Mouse (Mus musculus): ENCODE data around the gene Actl6b. TPM values are rescaled to one million over a fixed set of nuclear protein-coding genes. Genes with fewer than 3 reads are reported as not detected.

Actl6b gene
- polyA plus RNA-seq, 1 experiment from 2014 or later: 76.1 TPM

- H3K9me3 ChIP-seq: no peaks in the 10 kb centered on the region
- H3K36me3 ChIP-seq (replicated peaks): peaks cover 42% of the 10 kb centered on the region
- H3K27me3 ChIP-seq: no peaks in the 10 kb centered on the region
- H3K27ac ChIP-seq: peak overlapping the region; percentile 97
- under 1% methylated on average over 42 of the region's 46 CpGs for WGBS
- peaks cover 41% of the 10 kb centered on the region for H3K4me1 ChIP-seq
- peak overlapping the region; percentile 92 for H3K9ac ChIP-seq
- ATAC-seq (ENCODE audit: low FRiP score): peak; percentile 65
- H3K4me2 ChIP-seq: peak overlapping the region; percentile 96
- H3K4me3 ChIP-seq (replicated peaks): peak overlapping the region; percentile 71
Measured at GRCm38 (mm10) chr5:137530588-137531413, 22.5 kb upstream of the Actl6b start.

GRCm38 (mm10) chr5:137531414-137532130 is 21.7 kb upstream of the Actl6b start:
- H3K4me1 ChIP-seq: peaks cover 35% of the 10 kb centered on the region
- H3K4me3 ChIP-seq (replicated peaks): peak overlapping the region; percentile 71
- ATAC-seq (ENCODE audit: low FRiP score): peak; percentile 18
- H3K27me3 ChIP-seq: no peaks in the 10 kb centered on the region; the same call in 1 of the 2 replicates
- WGBS: under 1% methylated on average over 46 of the region's 51 CpGs
- H3K4me2 ChIP-seq: peak overlapping the region; percentile 96
- no peaks in the 10 kb centered on the region for H3K9me3 ChIP-seq
- H3K36me3 ChIP-seq (replicated peaks): peaks cover 35% of the 10 kb centered on the region
- H3K9ac ChIP-seq: peak overlapping the region; percentile 92
- H3K27ac ChIP-seq: peak overlapping the region; percentile 97

GRCm38 (mm10) chr5:137532131-137532807 is 21.0 kb upstream of the Actl6b start:
- H3K4me1 ChIP-seq: peaks cover 29% of the 10 kb centered on the region
- 0% methylated on average over 19 of the region's 19 CpGs for WGBS
- no peaks in the 10 kb centered on the region; the same call in 1 of the 2 replicates for H3K27me3 ChIP-seq
- peak overlapping the region; percentile 92 for H3K9ac ChIP-seq
- H3K4me3 ChIP-seq (replicated peaks): peak overlapping the region; percentile 71
- H3K27ac ChIP-seq: peak overlapping the region; percentile 97
- H3K36me3 ChIP-seq (replicated peaks): peaks cover 30% of the 10 kb centered on the region
- H3K4me2 ChIP-seq: peak overlapping the region; percentile 96
- peak; percentile 2; the same call in 1 of the 2 replicates for ATAC-seq (ENCODE audit: low FRiP score)
- no peaks in the 10 kb centered on the region for H3K9me3 ChIP-seq

- Histone ChIP-seq H3K27ac (peak overlapping the region; percentile 97), H3K27me3 (no peaks in the 10 kb centered on the region; the same call in 1 of the 2 replicates), H3K4me1 (peaks cover 24% of the 10 kb centered on the region), H3K9ac (peak overlapping the region; percentile 92), H3K9me3 (no peaks in the 10 kb centered on the region), H3K4me2 (peak overlapping the region; percentile 96), H3K36me3 (replicated peaks) (peaks cover 25% of the 10 kb centered on the region), H3K4me3 (replicated peaks) (peak overlapping the region; percentile 71)
- ATAC-seq (ENCODE audit: low FRiP score): no peak
- 0% methylated on average over 12 of the region's 12 CpGs for WGBS
Measured at GRCm38 (mm10) chr5:137532808-137533116, 20.6 kb upstream of the Actl6b start.

GRCm38 (mm10) chr5:137533117-137533827 is 20.0 kb upstream of the Actl6b start, which contains the start of the genes Epo and Gnb2:
Gene Epo, minus strand, starts transcription at chr5:137533242.
Gene Gnb2, minus strand, starts transcription at chr5:137533510.
- no peaks in the 10 kb centered on the region; the same call in 1 of the 2 replicates for H3K27me3 ChIP-seq
- H3K4me1 ChIP-seq: peaks cover 24% of the 10 kb centered on the region
- no peaks in the 10 kb centered on the region for H3K9me3 ChIP-seq
- peak within 1 kb of the TSS; percentile 92 for H3K9ac ChIP-seq
- peak within 1 kb of the TSS; percentile 97 for H3K27ac ChIP-seq
- peaks cover 20% of the 10 kb centered on the region for H3K36me3 ChIP-seq (replicated peaks)
- ATAC-seq (ENCODE audit: low FRiP score): peak; percentile 74
- peak within 1 kb of the TSS; percentile 71 for H3K4me3 ChIP-seq (replicated peaks)
- H3K4me2 ChIP-seq: peak within 1 kb of the TSS; percentile 96
- WGBS: under 1% methylated on average over 39 of the region's 40 CpGs

- Histone ChIP-seq H3K36me3 (replicated peaks) (peaks cover 5% of the 10 kb centered on the region), H3K27me3 (no peaks in the 10 kb centered on the region; the same call in 1 of the 2 replicates), H3K9ac (no peak overlapping the region), H3K4me1 (peaks cover 24% of the 10 kb centered on the region), H3K9me3 (no peaks in the 10 kb centered on the region), H3K4me3 (replicated peaks) (no peak overlapping the region), H3K27ac (no peak overlapping the region), H3K4me2 (no peak overlapping the region)
- no peak for ATAC-seq (ENCODE audit: low FRiP score)
- 93% methylated on average over 3 of the region's 3 CpGs for WGBS
Measured at GRCm38 (mm10) chr5:137534762-137535161, 18.6 kb upstream of the Actl6b start.

- H3K27me3 ChIP-seq: no peaks in the 10 kb centered on the region; the same call in 1 of the 2 replicates
- no peak overlapping the region for H3K4me3 ChIP-seq (replicated peaks)
- no peak overlapping the region for H3K9ac ChIP-seq
- peaks cover 18% of the 10 kb centered on the region for H3K4me1 ChIP-seq
- no peaks in the 10 kb centered on the region for H3K9me3 ChIP-seq
- H3K4me2 ChIP-seq: no peak overlapping the region
- no peaks in the 10 kb centered on the region for H3K36me3 ChIP-seq (replicated peaks)
- WGBS: 83% methylated on average over 9 of the region's 9 CpGs
- no peak for ATAC-seq (ENCODE audit: low FRiP score)
- H3K27ac ChIP-seq: no peak overlapping the region
Measured at GRCm38 (mm10) chr5:137535318-137535717, 18.0 kb upstream of the Actl6b start.

GRCm38 (mm10) chr5:137537461-137537860 is 15.9 kb upstream of the Actl6b start:
- peaks cover 13% of the 10 kb centered on the region for H3K4me1 ChIP-seq
- no peak overlapping the region for H3K9ac ChIP-seq
- no peaks in the 10 kb centered on the region for H3K36me3 ChIP-seq (replicated peaks)
- 57% methylated on average over 4 of the region's 4 CpGs for WGBS
- H3K4me3 ChIP-seq (replicated peaks): no peak overlapping the region
- no peak overlapping the region for H3K4me2 ChIP-seq
- H3K9me3 ChIP-seq: no peaks in the 10 kb centered on the region
- no peak overlapping the region for H3K27ac ChIP-seq
- no peak for ATAC-seq (ENCODE audit: low FRiP score)
- no peaks in the 10 kb centered on the region; the same call in 1 of the 2 replicates for H3K27me3 ChIP-seq

- Histone ChIP-seq H3K36me3 (replicated peaks) (no peaks in the 10 kb centered on the region), H3K4me3 (replicated peaks) (no peak overlapping the region), H3K9me3 (no peaks in the 10 kb centered on the region), H3K27ac (no peak overlapping the region), H3K4me2 (no peak overlapping the region), H3K4me1 (peaks cover 7% of the 10 kb centered on the region; the same call in 1 of the 2 replicates), H3K27me3 (no peaks in the 10 kb centered on the region; the same call in 1 of the 2 replicates), H3K9ac (no peak overlapping the region)
- WGBS: 60% methylated on average over 7 of the region's 7 CpGs
- ATAC-seq (ENCODE audit: low FRiP score): no peak
Measured at GRCm38 (mm10) chr5:137539291-137539801, 14.0 kb upstream of the Actl6b start.

GRCm38 (mm10) chr5:137540991-137541390 is 12.3 kb upstream of the Actl6b start:
- WGBS: 83% methylated on average over 6 of the region's 6 CpGs
- H3K4me2 ChIP-seq: no peak overlapping the region
- no peak overlapping the region for H3K27ac ChIP-seq
- no peaks in the 10 kb centered on the region for H3K36me3 ChIP-seq (replicated peaks)
- H3K9ac ChIP-seq: no peak overlapping the region
- no peak for ATAC-seq (ENCODE audit: low FRiP score)
- peaks cover 4% of the 10 kb centered on the region; the same call in 1 of the 2 replicates for H3K27me3 ChIP-seq
- H3K4me3 ChIP-seq (replicated peaks): no peak overlapping the region
- H3K9me3 ChIP-seq: no peaks in the 10 kb centered on the region
- peaks cover 7% of the 10 kb centered on the region; the same call in 1 of the 2 replicates for H3K4me1 ChIP-seq

- 78% methylated on average over 5 of the region's 5 CpGs for WGBS
- no peaks in the 10 kb centered on the region for H3K36me3 ChIP-seq (replicated peaks)
- H3K4me3 ChIP-seq (replicated peaks): no peak overlapping the region
- H3K27ac ChIP-seq: no peak overlapping the region
- peaks cover 7% of the 10 kb centered on the region; the same call in 1 of the 2 replicates for H3K4me1 ChIP-seq
- ATAC-seq (ENCODE audit: low FRiP score): no peak
- no peak overlapping the region for H3K4me2 ChIP-seq
- H3K9ac ChIP-seq: no peak overlapping the region
- no peaks in the 10 kb centered on the region for H3K9me3 ChIP-seq
- 0 out of 2 replicates have a peak, but pooled peaks cover 4% of the 10 kb centered on the region for H3K27me3 ChIP-seq
Measured at GRCm38 (mm10) chr5:137541768-137542540, 11.4 kb upstream of the Actl6b start.
